Mouse (Mus musculus) MEL (cell line): ENCODE measurements around the gene Tekt1. TPM values are rescaled to one million over a fixed set of nuclear protein-coding genes. Genes with fewer than 3 reads are reported as not detected.

Experiments
- DNase-seq: peaks from one replicate; pipeline ENCODE4 v3.0.0; 2011; ENCODE audit warnings: low read depth, low spot score
- H3K27ac ChIP-seq: 2 replicates; pipeline ENCODE4 v1.5.1; 2012; ENCODE audit warnings: low read depth, mild to moderate bottlenecking, control low read depth, low read length, moderate library complexity; ENCODE audit not compliant: control insufficient read depth
- H3K27me3 ChIP-seq, 2 experiments: fragments of 150-350 bp in 1 of 2; sonication (generic) in 1 of 2; 2 replicates each; pipeline ENCODE4 v1.6.1; 2012; ENCODE audit warnings: low read length in 2 of 2, mild to moderate bottlenecking in 2 of 2, improper control_type of control experiment in 1 of 2, moderate library complexity in 1 of 2; ENCODE audit not compliant: insufficient read depth in 2 of 2, control insufficient read depth in 1 of 2
- H3K36me3 ChIP-seq, 2 experiments: 2 replicates each; pipeline ENCODE4 v1.6.1; 2012 to 2014; ENCODE audit warnings: low read length in 2 of 2, improper control_type of control experiment in 1 of 2, inconsistent platforms in 1 of 2, mild to moderate bottlenecking in 1 of 2; ENCODE audit not compliant: insufficient read depth in 2 of 2, control insufficient read depth in 1 of 2
- H3K4me1 ChIP-seq, 2 experiments: fragments of 150-350 bp in 1 of 2; sonication (generic) in 1 of 2; 2 replicates each; pipeline ENCODE4 v1.6.1; 2012; ENCODE audit warnings: low read length in 2 of 2, improper control_type of control experiment in 1 of 2, mild to moderate bottlenecking in 1 of 2; ENCODE audit not compliant: insufficient read depth in 2 of 2, control insufficient read depth in 1 of 2
- H3K4me3 ChIP-seq, 2 experiments: fragments of 150-350 bp in 1 of 2; sonication (generic) in 1 of 2; 2 replicates each; pipeline ENCODE4 v1.5.1; 2012; ENCODE audit warnings: low read depth in 2 of 2, low read length in 2 of 2, mild to moderate bottlenecking in 2 of 2, moderate library complexity in 2 of 2, control low read depth in 1 of 2, improper control_type of control experiment in 1 of 2; ENCODE audit not compliant: control insufficient read depth in 1 of 2, insufficient read depth in 1 of 2
- H3K79me2 ChIP-seq: 2 replicates; pipeline ENCODE4 v1.6.1; 2012; ENCODE audit warnings: mild to moderate bottlenecking, low read length, moderate library complexity; ENCODE audit not compliant: control insufficient read depth, poor library complexity, insufficient read depth
- H3K9ac ChIP-seq: 2 replicates; pipeline ENCODE4 v1.6.1; 2012; ENCODE audit warnings: low read depth, mild to moderate bottlenecking, control low read depth, low read length, moderate library complexity; ENCODE audit not compliant: control insufficient read depth, poor library complexity, severe bottlenecking
- H3K9me3 ChIP-seq: fragments of 150-350 bp; sonication (generic); replicated peaks from 2 replicates; pipeline ENCODE4 v1.6.1; 2012; ENCODE audit warnings: mild to moderate bottlenecking, low read length, improper control_type of control experiment, moderate library complexity; ENCODE audit not compliant: insufficient read depth
- BHLHE40 ChIP-seq: IDR thresholded peaks from 2 replicates; pipeline ENCODE4 v1.6.1; 2012; ENCODE audit warnings: low read depth, mild to moderate bottlenecking, inconsistent platforms, low read length, improper control_type of control experiment, borderline replicate concordance
- CHD1 ChIP-seq: IDR thresholded peaks from 2 replicates; pipeline ENCODE4 v1.6.1; 2012; ENCODE audit warnings: low read depth, mild to moderate bottlenecking, inconsistent platforms, low read length, improper control_type of control experiment
- CHD2 ChIP-seq: IDR thresholded peaks from 2 replicates; pipeline ENCODE4 v1.6.1; 2011; ENCODE audit warnings: low read length, improper control_type of control experiment
- EP300 ChIP-seq, 2 experiments: IDR thresholded peaks; 2 replicates each; pipeline ENCODE4 v1.6.1; 2011; ENCODE audit warnings: improper control_type of control experiment in 2 of 2, low read length in 2 of 2, low read depth in 1 of 2, mild to moderate bottlenecking in 1 of 2
- ETS1 ChIP-seq: IDR thresholded peaks from 2 replicates; pipeline ENCODE4 v1.6.1; 2012; ENCODE audit warnings: low read depth, mild to moderate bottlenecking, inconsistent platforms, low read length, improper control_type of control experiment, moderate library complexity
- GABPA ChIP-seq: IDR thresholded peaks from 2 replicates; pipeline ENCODE4 v1.6.1; 2012; ENCODE audit warnings: low read depth, mild to moderate bottlenecking, inconsistent platforms, low read length, improper control_type of control experiment, moderate library complexity
- JUND ChIP-seq: IDR thresholded peaks from 2 replicates; pipeline ENCODE4 v1.6.1; 2011; ENCODE audit warnings: low read depth, mild to moderate bottlenecking, improper control_type of control experiment, low read length
- MEF2A ChIP-seq: IDR thresholded peaks from 2 replicates; pipeline ENCODE4 v1.6.1; 2014; ENCODE audit warnings: low read depth, mild to moderate bottlenecking, inconsistent platforms, low read length, improper control_type of control experiment; ENCODE audit not compliant: poor library complexity, insufficient replicate concordance, severe bottlenecking; ENCODE audit errors: extremely low read depth
- MXI1 ChIP-seq: IDR thresholded peaks from 2 replicates; pipeline ENCODE4 v1.6.1; 2011; ENCODE audit warnings: mild to moderate bottlenecking, low read depth, low read length, improper control_type of control experiment
- MYB ChIP-seq: IDR thresholded peaks from 2 replicates; pipeline ENCODE4 v1.6.1; 2011; ENCODE audit warnings: mild to moderate bottlenecking, low read depth, low read length, improper control_type of control experiment
- NELFE ChIP-seq: IDR thresholded peaks from 2 replicates; pipeline ENCODE4 v1.6.1; 2011; ENCODE audit warnings: low read depth, low read length, improper control_type of control experiment
- NRF1 ChIP-seq: IDR thresholded peaks from 2 replicates; pipeline ENCODE4 v1.6.1; 2014; ENCODE audit warnings: low read depth, mild to moderate bottlenecking, inconsistent platforms, low read length, improper control_type of control experiment, moderate library complexity; ENCODE audit not compliant: poor library complexity, insufficient read depth, severe bottlenecking
- POLR2A ChIP-seq, 2 experiments: IDR thresholded peaks; 2 replicates each; pipeline ENCODE4 v1.6.1; 2011 to 2012; ENCODE audit warnings: low read length in 2 of 2, mild to moderate bottlenecking in 2 of 2, control low read depth in 1 of 2, improper control_type of control experiment in 1 of 2, low read depth in 1 of 2, moderate library complexity in 1 of 2; ENCODE audit not compliant: control insufficient read depth in 1 of 2, insufficient read depth in 1 of 2, poor library complexity in 1 of 2
- POLR2AphosphoS2 ChIP-seq: IDR thresholded peaks from 2 replicates; pipeline ENCODE4 v1.6.1; 2011; ENCODE audit warnings: low read length, improper control_type of control experiment
- RAD21 ChIP-seq: IDR thresholded peaks from 2 replicates; pipeline ENCODE4 v1.6.1; 2011; ENCODE audit warnings: mild to moderate bottlenecking, low read depth, low read length, improper control_type of control experiment
- SIN3A ChIP-seq: IDR thresholded peaks from 2 replicates; pipeline ENCODE4 v1.6.1; 2012; ENCODE audit warnings: low read length, improper control_type of control experiment, inconsistent platforms
- SMC3 ChIP-seq: IDR thresholded peaks from 2 replicates; pipeline ENCODE4 v1.6.1; 2011; ENCODE audit warnings: low read depth, low read length, improper control_type of control experiment
- TAL1 ChIP-seq: IDR thresholded peaks from 2 replicates; pipeline ENCODE4 v1.6.1; 2012; ENCODE audit warnings: mild to moderate bottlenecking, inconsistent platforms, low read length, moderate library complexity, mixed read lengths
- TBP ChIP-seq: IDR thresholded peaks from 2 replicates; pipeline ENCODE4 v1.8.0; 2011; ENCODE audit warnings: low read depth, low read length, improper control_type of control experiment
- TCF12 ChIP-seq: IDR thresholded peaks from 2 replicates; pipeline ENCODE4 v1.6.1; 2014; ENCODE audit warnings: low read depth, mild to moderate bottlenecking, inconsistent platforms, low read length, improper control_type of control experiment, moderate library complexity
- USF1 ChIP-seq: IDR thresholded peaks from 2 replicates; pipeline ENCODE4 v1.6.1; 2014; ENCODE audit warnings: low read depth, mild to moderate bottlenecking, inconsistent platforms, low read length, improper control_type of control experiment, moderate library complexity
- ZMIZ1 ChIP-seq: IDR thresholded peaks from 2 replicates; pipeline ENCODE4 v1.6.1; 2012; ENCODE audit warnings: low read depth, mild to moderate bottlenecking, inconsistent platforms, low read length, improper control_type of control experiment, moderate library complexity
- polyA plus RNA-seq, 2 experiments: library from polyadenylated mRNA; stranded (reverse) in 1 of 2; unstranded in 1 of 2; fragments of >175 nt in 1 of 2; fragments of >200 nt in 1 of 2; gene quantifications; 2 replicates each; pipeline versions ENCODE4 v1.2.1 to v1.2.4; 2012; ENCODE audit warnings: low replicate concordance in 2 of 2, low read depth in 1 of 2; ENCODE audit not compliant: insufficient read length in 2 of 2, insufficient read depth in 1 of 2, missing spikeins in 1 of 2
- total RNA-seq: library from RNA; depleted of rRNA; stranded (reverse); fragments of 300-350 nt; gene quantifications from 2 replicates; pipeline ENCODE4 v1.2.3, GENCODE M21; 2012

Tekt1 gene
- total and polyA plus RNA-seq, 3 experiments = not detected

- Histone ChIP-seq H3K27ac (no peak overlapping the region), H3K79me2 (no peaks in the 10 kb centered on the region), H3K36me3 (peaks cover 0 to 12% of the 10 kb centered on the region in 2 experiments; a peak in 2 of 4 replicates), H3K9ac (no peak overlapping the region), H3K4me3 (no peak overlapping the region), H3K27me3 (no peaks in the 10 kb centered on the region), H3K4me1 (peaks cover 8 to 31% of the 10 kb centered on the region in 2 experiments), H3K9me3 (no peaks in the 10 kb centered on the region)
- DNase-seq = no peak
- no peak for TF ChIP-seq POLR2A (IDR thresholded peaks at IDR 0.05; ENCODE audit: control insufficient read depth in 1 of 2, insufficient read depth in 1 of 2, low read depth in 1 of 2, low read length in 2 of 2, poor library complexity in 1 of 2)
- TF ChIP-seq RAD21 = no peak
- TF ChIP-seq EP300 (IDR thresholded peaks at IDR 0.05; ENCODE audit: low read depth in 1 of 2, low read length in 2 of 2) = no peak
- no peak for TF ChIP-seq TCF12
- TF ChIP-seq CHD2 = no peak
- no peak for TF ChIP-seq ETS1
- no peak for TF ChIP-seq NRF1
- no peak for TF ChIP-seq NELFE
- TF ChIP-seq GABPA = no peak
- no peak for TF ChIP-seq MXI1
Observed at GRCm38 (mm10) chr11:72389407-72390142, 27.3 kb upstream of the Tekt1 start.

GRCm38 (mm10) chr11:72388113-72388529 is 25.9 kb upstream of the Tekt1 start:
- Histone ChIP-seq H3K27ac (no peak overlapping the region), H3K27me3 (no peaks in the 10 kb centered on the region), H3K79me2 (no peaks in the 10 kb centered on the region)

GRCm38 (mm10) chr11:72379351-72379750 is 17.1 kb upstream of the Tekt1 start:
- H3K79me2 ChIP-seq = no peaks in the 10 kb centered on the region
- TF ChIP-seq ZMIZ1 = no peak
- TF ChIP-seq ETS1 = no peak
- no peak for TF ChIP-seq POLR2AphosphoS2
- TF ChIP-seq BHLHE40 = no peak
- no peak for TF ChIP-seq JUND
- TF ChIP-seq MYB = no peak
- no peak for TF ChIP-seq NELFE
- TF ChIP-seq TAL1 = no peak
- H3K4me1 ChIP-seq = peaks cover 0 to 8% of the 10 kb centered on the region in 2 experiments; a peak in 1 of 4 replicates
- no peak overlapping the region for H3K4me3 ChIP-seq
- no peak for DNase-seq
- H3K9me3 ChIP-seq = no peaks in the 10 kb centered on the region
- H3K27ac ChIP-seq = no peak overlapping the region
- H3K36me3 ChIP-seq = no peaks in the 10 kb centered on the region
- no peak overlapping the region for H3K9ac ChIP-seq
- peaks cover 0 to under 1% of the 10 kb centered on the region in 2 experiments; a peak in 2 of 4 replicates for H3K27me3 ChIP-seq

More at GRCm38 (mm10) chr11:72388113-72388529, 25.9 kb upstream of the Tekt1 start:
- TF ChIP-seq MEF2A (no peak), GABPA (no peak), BHLHE40 (no peak), SIN3A (no peak), ETS1 (no peak), TBP (no peak), SMC3 (no peak), CHD1 (no peak), MXI1 (no peak), RAD21 (no peak), USF1 (no peak)
- H3K9ac ChIP-seq = no peak overlapping the region
- H3K4me1 ChIP-seq = peaks cover 1 to 16% of the 10 kb centered on the region in 2 experiments; a peak in 3 of 4 replicates
- no peak overlapping the region for H3K4me3 ChIP-seq
- H3K9me3 ChIP-seq = no peaks in the 10 kb centered on the region
- DNase-seq = no peak
- H3K36me3 ChIP-seq = peaks cover 0 to 4% of the 10 kb centered on the region in 2 experiments; a peak in 2 of 4 replicates
